Comparison of ENCODE assay signal across 8 mouse cellular contexts in genomic region chr9:80386000-80386399, GRCm38 (mm10).
DNase-seq lines count a peak whose midpoint lies in the region; ATAC-seq and TF ChIP-seq lines count a peak whose summit lies in the region.
"Had no signal": no experiment of that assay in that cellular context is flagged by ENCODE, and none has a peak within 500 bp of the region (broad histone marks: within the 10 kb centered on the region; RNA-seq: fewer than 3 reads in every experiment).

No protein-coding gene starts in this region.

- 43% methylated on average over 7 of the region's 7 CpGs for WGBS in kidney, embryonic 14.5 days
- 39% methylated on average over 7 of the region's 7 CpGs for WGBS in limb, embryonic 11.5 days

- TF ChIP-seq EP300 in ES-Bruce4 (IDR thresholded peaks at IDR 0.05; ENCODE audit: insufficient read depth, low read depth, low read length): no peak

- H3K9me3 ChIP-seq in kidney, embryonic 14.5 days (ENCODE audit: control insufficient read depth, low read length): no peaks in the 10 kb centered on the region
- no peaks in the 10 kb centered on the region for H3K9me3 ChIP-seq in ES-Bruce4 (replicated peaks; ENCODE audit: control insufficient read depth, insufficient read depth, low read length, poor library complexity, severe bottlenecking)
- H3K9me3 ChIP-seq in limb, embryonic 11.5 days (ENCODE audit: control insufficient read depth, low read length): no peaks in the 10 kb centered on the region
- H3K9me3 ChIP-seq: liver, embryonic 15.5 days had no signal

- no peak for TF ChIP-seq POLR2A in ES-Bruce4 (IDR thresholded peaks at IDR 0.05; ENCODE audit: insufficient read depth, low read length)
- no peak for TF ChIP-seq POLR2A in bone marrow macrophage, adult 2 months (IDR thresholded peaks at IDR 0.05; ENCODE audit: borderline replicate concordance, low read depth, low read length)

- no peak overlapping the region for H3K9ac ChIP-seq in kidney, embryonic 14.5 days (ENCODE audit: low read depth, low read length)
- no peak overlapping the region for H3K9ac ChIP-seq in ES-Bruce4 (ENCODE audit: low read depth, poor library complexity, severe bottlenecking)
- no peak overlapping the region for H3K9ac ChIP-seq in limb, embryonic 11.5 days (ENCODE audit: low read length)
- H3K9ac ChIP-seq: liver, embryonic 15.5 days had no signal

- no peak overlapping the region for H3K27ac ChIP-seq in kidney, embryonic 14.5 days (ENCODE audit: low read depth, low read length)
- no peak overlapping the region for H3K27ac ChIP-seq in ES-Bruce4 (ENCODE audit: insufficient read depth, low read length)
- H3K27ac ChIP-seq in bone marrow macrophage, adult 2 months (ENCODE audit: insufficient read depth, low read depth, low read length): no peak overlapping the region
- H3K27ac ChIP-seq in limb, embryonic 11.5 days (replicated peaks; ENCODE audit: low read depth, low read length): no peak overlapping the region
- H3K27ac ChIP-seq: liver, embryonic 15.5 days had no signal

- TF ChIP-seq CTCF in ES-Bruce4 (IDR thresholded peaks at IDR 0.05; ENCODE audit: low read depth, low read length): peak; percentile 74
- peak; percentile 15; the same call in 1 of the 2 replicates for TF ChIP-seq CTCF in bone marrow macrophage, adult 2 months (IDR thresholded peaks at IDR 0.05; ENCODE audit: low read depth, low read length)

- peak; percentile 7 for DNase-seq in kidney, adult 11 months
- peak; percentile 14 for DNase-seq in heart, postnatal 4 days
- DNase-seq in limb, embryonic 11.5 days (ENCODE audit: low spot score): peak; percentile 34
- DNase-seq in right cerebral cortex, postnatal 14 days: peak; percentile 11

- H3K27me3 ChIP-seq in kidney, embryonic 14.5 days (ENCODE audit: control insufficient read depth, insufficient read depth, low read length): no peaks in the 10 kb centered on the region
- no peaks in the 10 kb centered on the region for H3K27me3 ChIP-seq in ES-Bruce4 (ENCODE audit: control insufficient read depth, insufficient read depth, low read length, poor library complexity, severe bottlenecking)
- no peaks in the 10 kb centered on the region for H3K27me3 ChIP-seq in limb, embryonic 11.5 days (ENCODE audit: control insufficient read depth, insufficient read depth, low read length)
- H3K27me3 ChIP-seq: liver, embryonic 15.5 days had no signal

- ATAC-seq in kidney, embryonic 14.5 days (ENCODE audit: low FRiP score, low TSS enrichment): no peak
- 0 out of 2 replicates have a peak, but pooled peaks have one; percentile 6 for ATAC-seq in limb, embryonic 11.5 days (ENCODE audit: insufficient number of reproducible peaks, low FRiP score, low TSS enrichment, low read depth)

- no peak overlapping the region for H3K4me3 ChIP-seq in kidney, embryonic 14.5 days (ENCODE audit: low read length)
- no peak overlapping the region for H3K4me3 ChIP-seq in ES-Bruce4 (ENCODE audit: low read depth, low read length)
- no peak overlapping the region for H3K4me3 ChIP-seq in bone marrow macrophage, adult 2 months (ENCODE audit: insufficient read depth, low read length)
- no peak overlapping the region for H3K4me3 ChIP-seq in limb, embryonic 11.5 days (ENCODE audit: low read depth, low read length)
- H3K4me3 ChIP-seq: liver, embryonic 15.5 days had no signal

- H3K4me1 ChIP-seq in kidney, embryonic 14.5 days (ENCODE audit: control insufficient read depth, insufficient read depth, low read length): no peaks in the 10 kb centered on the region
- H3K4me1 ChIP-seq in ES-Bruce4 (ENCODE audit: control insufficient read depth, insufficient read depth, low read length): no peaks in the 10 kb centered on the region
- no peaks in the 10 kb centered on the region for H3K4me1 ChIP-seq in bone marrow macrophage, adult 2 months (ENCODE audit: control insufficient read depth, insufficient read depth, low read length)
- no peaks in the 10 kb centered on the region for H3K4me1 ChIP-seq in limb, embryonic 11.5 days (ENCODE audit: control insufficient read depth, insufficient read depth, low read length)
- H3K4me1 ChIP-seq: liver, embryonic 15.5 days had no signal

- H3K4me2 ChIP-seq in kidney, embryonic 14.5 days (replicated peaks; ENCODE audit: low read depth, low read length): no peak overlapping the region
- H3K4me2 ChIP-seq in limb, embryonic 11.5 days (ENCODE audit: low read depth, severe bottlenecking): no peak overlapping the region
- H3K4me2 ChIP-seq: liver, embryonic 15.5 days had no signal

- no peaks in the 10 kb centered on the region for H3K36me3 ChIP-seq in kidney, embryonic 14.5 days (ENCODE audit: control insufficient read depth, insufficient read depth, low read length)
- no peaks in the 10 kb centered on the region for H3K36me3 ChIP-seq in ES-Bruce4 (ENCODE audit: control insufficient read depth, insufficient read depth, low read length, poor library complexity, severe bottlenecking)
- H3K36me3 ChIP-seq in limb, embryonic 11.5 days (ENCODE audit: control insufficient read depth, insufficient read depth, low read length): no peaks in the 10 kb centered on the region
- H3K36me3 ChIP-seq: liver, embryonic 15.5 days had no signal
